Mouse (Mus musculus) T-helper 1 cell (primary cell): ENCODE results near the gene Hbq1a.

Experiments used
- in situ Hi-C: fragments of 300-600 bp; cut with MboI, MseI; formaldehyde crosslinking; loops from one replicate; pipeline ENCODE4 v1.15.1; 2025; ENCODE audit warnings: high pct_unique_total_duplicates

Gene Hbq1a

DNA sequence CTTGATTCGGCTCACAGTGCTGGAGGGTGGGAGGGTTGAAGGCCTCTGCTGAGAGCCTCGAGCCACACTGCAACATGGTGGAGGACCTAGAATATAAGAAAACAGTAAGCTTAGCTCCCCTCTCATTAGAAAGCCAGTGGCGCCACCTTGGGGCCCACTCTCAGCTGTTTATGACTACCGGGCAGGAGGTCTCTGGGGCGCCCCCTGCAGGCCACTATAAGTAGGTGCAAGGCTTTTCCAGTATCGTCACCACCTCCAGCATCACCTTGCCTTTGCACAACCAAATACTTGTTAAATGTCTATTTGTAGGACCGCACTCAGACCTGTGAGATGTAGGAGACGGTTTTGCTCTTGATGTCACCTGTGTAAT lies 21.3 kb downstream of the Hbq1a start:
- in situ Hi-C loops, result no loop called here

DNA sequence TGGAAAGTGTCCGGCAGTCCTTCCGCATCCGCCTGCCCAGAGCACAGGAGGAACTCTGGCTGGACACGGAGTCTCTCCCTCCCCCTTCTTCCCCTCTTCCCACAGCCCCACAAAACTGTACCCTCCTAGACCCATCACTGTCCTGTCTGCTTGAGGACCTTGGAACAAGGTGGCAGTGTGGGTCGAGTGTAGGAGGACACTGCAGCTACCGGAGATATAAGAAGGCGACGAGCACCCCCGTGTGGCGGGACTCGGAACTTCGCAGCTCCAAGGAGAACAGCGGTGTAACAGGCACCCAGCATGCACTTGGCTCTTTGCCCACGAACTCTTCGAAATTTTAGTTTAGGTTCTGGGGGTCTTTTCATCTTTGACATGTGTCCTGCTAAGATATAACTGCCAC lies 24.7 kb downstream of the Hbq1a start:
- in situ Hi-C loops, result no loop called here

DNA sequence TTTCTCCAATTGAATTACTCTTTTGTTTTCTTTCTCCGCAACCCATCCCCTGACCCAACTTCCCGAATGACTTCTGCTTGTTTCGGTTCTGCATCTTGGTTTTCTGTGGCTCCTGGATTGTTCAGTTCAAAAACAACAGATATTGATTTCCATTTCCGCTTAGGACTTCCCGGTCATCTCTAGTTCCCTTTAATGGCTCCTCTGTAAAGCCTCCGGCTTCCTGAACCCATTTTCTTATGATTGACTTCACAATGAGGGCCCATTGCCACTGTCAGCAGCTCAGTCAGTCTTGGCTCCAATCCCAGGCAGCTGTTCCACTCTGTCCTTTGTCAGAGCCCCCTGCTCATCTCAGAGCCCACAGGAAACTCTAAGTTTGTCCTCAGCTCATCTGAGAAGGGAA lies 31.2 kb downstream of the Hbq1a start:
- in situ Hi-C loops, result loop anchor here (10.0 kb wide), 1 partner anchor 264 kb away; no protein-coding TSS in a partner anchor

DNA sequence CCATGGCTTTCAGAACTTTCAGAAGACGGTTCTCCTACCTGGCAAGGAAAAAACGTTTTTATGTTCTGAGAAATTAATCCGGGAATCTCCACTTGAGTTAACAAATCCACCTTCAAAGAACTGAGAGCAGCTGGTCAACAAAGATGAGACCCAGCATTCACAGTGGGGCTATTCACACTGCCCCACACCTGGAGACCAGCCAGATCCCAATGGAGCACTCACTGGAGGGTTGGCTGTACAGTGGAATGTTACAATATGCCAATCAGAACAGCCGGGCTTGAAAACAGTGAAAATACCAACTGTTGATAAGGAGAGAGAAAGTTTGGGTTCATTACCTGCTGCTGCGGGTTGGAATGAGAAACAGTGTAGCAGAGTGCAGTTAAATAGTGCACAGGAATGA lies 32.0 kb downstream of the Hbq1a start:
- in situ Hi-C loops, result loop anchor here (10.0 kb wide), 1 partner anchor 263 kb away; no protein-coding TSS in a partner anchor

DNA sequence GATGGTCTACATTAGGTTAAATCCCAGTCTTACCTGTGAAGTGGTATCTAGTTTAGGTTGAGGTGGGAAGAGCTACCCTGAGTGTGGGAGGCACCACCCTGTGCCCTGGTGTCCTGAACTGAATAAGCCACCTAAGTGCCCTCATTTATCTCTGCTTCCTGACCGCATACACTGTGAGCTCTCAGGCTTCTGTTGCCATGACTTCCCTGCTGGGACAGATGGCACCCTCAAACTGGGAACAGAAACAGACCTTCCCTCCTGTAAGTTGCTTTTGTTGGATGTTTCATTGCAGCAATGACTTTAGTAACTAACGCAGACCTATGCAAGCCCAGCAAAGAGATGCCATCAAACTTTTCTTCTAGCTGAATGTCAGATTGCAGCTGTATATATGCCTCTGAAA lies 33.4 kb downstream of the Hbq1a start:
- in situ Hi-C loops, result loop anchor here (10.0 kb wide), 1 partner anchor 262 kb away; no protein-coding TSS in a partner anchor

DNA sequence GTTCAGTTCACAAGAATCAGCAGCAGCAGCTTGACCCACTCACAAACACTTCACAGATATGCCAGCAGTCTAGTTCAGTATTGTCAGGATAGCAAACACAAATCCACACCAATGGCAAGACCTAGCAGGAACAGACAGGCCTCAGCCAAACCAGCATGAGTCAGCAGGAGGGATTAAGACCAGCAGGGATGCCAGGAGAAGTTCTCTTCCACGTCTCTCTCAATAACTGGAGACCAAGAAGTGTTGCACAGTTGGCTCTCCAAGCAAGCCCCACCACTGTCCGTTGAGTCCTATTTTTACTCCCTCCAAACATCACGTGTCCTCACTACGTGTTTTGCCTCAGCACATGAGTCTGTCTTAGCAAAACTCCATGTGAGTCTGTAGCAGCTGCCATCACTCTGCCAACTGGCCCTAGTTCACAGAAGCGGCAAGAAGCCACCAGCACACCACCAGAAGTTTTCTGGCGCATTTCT lies 36.6 kb downstream of the Hbq1a start:
- in situ Hi-C loops, result loop anchor here (10.0 kb wide), 1 partner anchor 258 kb away; no protein-coding TSS in a partner anchor

DNA sequence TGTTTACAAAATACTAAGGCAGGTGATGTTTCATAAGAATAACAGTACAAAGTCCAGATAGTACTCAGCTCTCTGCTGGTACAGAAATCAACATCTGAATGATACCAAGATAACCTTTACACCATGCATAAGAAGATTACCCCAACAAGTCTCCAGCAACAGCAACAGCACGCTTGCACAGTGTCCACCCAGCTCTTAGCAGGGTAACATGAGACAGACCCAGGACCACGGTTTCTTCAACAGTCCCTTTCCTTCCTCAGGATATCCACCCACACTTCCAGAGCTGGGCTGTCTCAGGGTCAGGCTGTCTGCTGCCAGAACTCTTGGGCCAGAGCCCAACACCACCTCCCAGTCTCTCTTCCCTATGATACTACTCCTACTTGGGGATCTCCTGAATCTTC lies 39.3 kb downstream of the Hbq1a start:
- in situ Hi-C loops, result loop anchor here (10.0 kb wide), 1 partner anchor 256 kb away; no protein-coding TSS in a partner anchor

DNA sequence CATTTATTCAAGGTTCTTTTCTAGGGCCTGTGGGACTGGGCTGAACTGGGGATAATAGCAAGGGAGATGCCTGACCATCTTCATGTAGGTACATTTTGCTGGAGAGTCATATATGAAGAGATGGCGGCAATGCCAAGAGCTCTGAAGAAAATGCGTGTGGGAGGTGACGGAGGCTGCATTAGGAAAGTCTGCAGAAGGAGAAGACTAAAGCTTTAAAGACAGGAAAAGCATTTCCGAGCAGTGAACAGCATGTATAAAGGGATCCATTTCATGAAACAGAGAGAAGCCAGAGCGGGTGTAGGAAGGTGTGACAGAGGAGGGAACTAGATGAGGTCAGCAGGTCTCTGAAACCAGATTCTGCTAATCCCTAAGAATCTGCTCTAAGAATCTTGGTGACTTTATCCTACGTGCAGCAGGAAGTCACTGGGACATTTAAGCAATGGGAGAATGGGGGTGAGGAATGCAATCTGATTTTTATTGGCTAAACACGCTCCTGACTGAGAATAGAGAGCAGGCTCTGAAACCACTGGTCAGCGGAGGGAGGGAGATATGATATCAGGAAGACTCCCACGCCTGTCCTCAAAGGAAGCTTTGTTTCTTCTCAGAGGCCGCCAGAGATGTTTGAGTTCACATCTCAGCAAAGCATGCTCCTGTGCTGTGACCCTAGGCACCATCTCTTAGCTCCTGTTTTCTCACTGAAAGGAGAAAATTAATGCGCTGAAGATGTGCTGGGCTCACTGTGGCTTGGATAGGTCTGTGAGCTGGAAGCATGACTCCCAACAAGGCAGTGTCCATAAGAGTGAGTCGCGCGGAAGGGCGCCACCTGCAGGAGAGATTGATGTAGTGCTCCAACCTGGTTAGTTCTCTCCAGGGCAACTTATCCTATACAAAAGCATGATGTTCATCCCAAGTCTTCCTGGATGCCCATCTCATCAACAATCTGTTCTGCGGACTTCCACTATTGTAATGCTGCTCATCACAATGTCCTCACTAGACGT lies 40.9 kb downstream of the Hbq1a start:
- in situ Hi-C loops, result no loop called here

DNA sequence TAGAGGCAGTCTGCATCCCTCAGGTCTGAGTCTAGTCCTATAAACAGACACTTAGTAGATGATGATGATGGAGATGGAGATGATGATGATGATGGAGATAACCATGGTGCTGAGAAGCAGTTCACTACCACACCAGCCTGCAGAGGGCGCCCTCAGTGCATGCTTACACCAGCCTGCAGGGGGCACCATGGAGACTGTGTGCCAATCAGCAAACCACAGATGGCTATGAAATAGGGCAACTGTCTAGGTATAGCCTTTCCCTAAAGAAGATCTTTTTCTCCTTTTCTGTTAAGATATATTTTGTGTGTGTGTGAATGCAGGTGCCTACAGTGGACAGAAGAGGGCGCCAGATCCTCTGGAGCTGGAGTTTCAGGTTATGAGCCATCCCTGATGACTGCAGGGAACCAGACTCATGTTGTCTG lies 42.9 kb downstream of the Hbq1a start:
- in situ Hi-C loops, result no loop called here

DNA sequence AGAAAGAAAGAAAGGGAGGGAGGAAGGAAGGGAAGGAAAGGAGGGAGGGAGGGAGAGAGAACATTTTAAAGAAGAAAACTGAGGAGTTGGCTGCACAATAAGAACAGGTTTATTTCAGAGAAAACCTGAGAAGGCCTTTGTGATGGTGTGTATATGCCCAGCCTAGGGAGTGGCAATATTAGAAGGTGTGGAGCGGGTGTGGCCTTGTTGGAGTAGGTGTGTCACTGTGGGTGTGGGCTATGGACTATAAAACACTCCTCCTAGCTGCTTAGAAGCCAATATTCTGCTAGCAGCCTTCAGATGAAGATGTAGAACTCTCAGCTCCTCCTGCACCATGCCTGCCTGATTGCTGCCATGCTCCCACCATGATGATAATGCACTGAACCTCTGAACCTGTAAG lies 43.5 kb downstream of the Hbq1a start:
- in situ Hi-C loops, result no loop called here

DNA sequence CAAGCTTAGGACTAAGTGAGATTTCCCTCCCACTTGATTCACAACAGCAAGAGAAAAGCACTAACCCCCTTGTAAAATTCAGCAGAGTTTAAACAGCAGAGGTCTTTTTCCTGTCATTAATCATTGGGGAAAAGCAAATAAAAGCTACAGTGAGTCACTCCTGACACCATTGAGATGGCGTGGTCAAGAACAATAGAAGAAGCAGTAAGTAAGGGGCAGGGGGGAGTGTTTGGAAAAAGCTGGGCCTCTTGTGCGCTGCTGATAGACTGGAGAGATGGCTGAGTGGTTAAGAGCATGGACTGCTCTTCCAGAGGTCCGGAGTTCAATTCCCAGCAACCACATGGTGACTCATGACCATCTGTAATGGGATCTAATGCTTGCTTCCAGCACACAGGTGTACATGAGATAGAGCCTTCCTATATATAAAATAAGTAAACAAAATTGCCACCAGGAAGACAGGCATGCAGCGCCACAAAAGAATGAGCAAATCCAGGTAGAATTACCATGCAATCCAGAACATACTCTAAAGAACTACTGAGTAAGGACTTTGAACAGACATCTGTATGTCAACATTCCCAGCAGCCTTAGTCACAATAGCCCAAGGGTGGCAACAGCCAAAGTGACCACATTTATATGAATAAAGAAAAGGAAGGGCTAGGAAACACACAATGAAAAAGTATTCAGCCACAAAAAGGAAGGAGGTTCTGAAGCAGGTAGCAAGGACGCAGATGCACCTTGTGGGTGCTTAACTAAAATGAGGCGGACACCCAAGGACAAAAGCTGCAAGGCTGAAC lies 45.8 kb downstream of the Hbq1a start:
- in situ Hi-C loops, result loop anchor here (5.0 kb wide), 1 partner anchor 102 kb away; no protein-coding TSS in a partner anchor

DNA sequence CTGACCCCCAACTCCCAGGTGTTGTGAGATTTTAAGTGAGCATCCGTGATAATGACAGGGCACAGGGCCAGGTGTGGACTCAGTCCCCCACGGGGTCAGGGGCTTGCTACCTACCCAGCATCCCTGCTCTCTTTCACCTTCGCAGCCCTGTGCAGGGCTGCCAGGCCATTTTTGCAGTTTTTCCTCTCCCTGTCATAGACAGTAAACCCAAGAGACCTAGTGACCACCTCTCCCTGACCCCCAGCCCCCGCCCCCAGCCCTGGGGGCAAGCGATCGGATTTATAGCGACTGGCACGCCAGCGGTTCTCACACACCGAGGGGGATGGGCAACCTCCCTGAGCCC lies 47.4 kb downstream of the Hbq1a start:
- in situ Hi-C loops, result loop anchor here (5.0 kb wide), 1 partner anchor 100 kb away; no protein-coding TSS in a partner anchor

DNA sequence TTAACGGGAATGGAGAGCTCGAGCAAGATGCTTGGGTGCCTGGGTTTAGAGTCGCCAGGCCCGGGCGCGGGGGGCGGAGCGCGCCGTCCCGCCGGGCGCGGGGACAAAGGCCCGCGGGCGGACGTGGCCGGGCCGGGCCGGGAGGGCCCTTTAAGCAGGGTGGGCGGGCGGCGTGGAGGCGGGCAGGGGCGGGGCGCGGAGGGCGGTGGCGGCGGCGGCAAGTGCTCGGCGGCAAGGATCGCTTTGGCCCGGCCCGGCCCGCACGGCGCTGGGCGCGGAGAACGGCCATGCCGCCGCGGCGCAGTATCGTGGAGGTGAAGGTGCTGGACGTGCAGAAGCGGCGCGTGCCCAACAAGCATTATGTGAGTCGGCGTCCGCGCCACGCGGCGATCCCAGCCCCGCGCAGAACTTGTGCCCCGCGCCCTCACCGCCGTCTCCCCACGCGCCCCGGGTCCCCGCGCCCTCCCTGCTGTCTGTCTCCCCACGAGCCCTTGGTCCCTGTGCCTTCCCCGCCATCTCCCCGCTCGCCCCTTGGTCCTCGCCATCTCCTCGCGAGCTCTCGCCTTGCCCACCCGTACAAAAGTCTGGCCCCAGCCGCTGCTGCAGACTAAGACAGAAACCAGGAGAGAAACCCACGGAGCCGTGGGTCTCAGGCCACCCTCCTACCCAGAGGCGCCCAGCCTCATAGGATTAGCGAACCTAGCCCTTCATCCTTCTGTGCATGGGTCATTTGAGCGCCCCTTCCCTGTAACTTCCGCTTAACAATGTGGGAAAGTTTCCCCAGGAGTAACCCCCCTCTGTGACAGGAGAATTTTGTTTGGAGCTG lies 48.0 kb downstream of the Hbq1a start, which contains the start of gene Sh3pxd2b:
TSS of gene Sh3pxd2b (plus strand) at position 214 of the 826 bp plus-strand sequence.
- in situ Hi-C loops, result loop anchor here (5.0 kb wide), 1 partner anchor 99 kb away; no protein-coding TSS in a partner anchor

DNA sequence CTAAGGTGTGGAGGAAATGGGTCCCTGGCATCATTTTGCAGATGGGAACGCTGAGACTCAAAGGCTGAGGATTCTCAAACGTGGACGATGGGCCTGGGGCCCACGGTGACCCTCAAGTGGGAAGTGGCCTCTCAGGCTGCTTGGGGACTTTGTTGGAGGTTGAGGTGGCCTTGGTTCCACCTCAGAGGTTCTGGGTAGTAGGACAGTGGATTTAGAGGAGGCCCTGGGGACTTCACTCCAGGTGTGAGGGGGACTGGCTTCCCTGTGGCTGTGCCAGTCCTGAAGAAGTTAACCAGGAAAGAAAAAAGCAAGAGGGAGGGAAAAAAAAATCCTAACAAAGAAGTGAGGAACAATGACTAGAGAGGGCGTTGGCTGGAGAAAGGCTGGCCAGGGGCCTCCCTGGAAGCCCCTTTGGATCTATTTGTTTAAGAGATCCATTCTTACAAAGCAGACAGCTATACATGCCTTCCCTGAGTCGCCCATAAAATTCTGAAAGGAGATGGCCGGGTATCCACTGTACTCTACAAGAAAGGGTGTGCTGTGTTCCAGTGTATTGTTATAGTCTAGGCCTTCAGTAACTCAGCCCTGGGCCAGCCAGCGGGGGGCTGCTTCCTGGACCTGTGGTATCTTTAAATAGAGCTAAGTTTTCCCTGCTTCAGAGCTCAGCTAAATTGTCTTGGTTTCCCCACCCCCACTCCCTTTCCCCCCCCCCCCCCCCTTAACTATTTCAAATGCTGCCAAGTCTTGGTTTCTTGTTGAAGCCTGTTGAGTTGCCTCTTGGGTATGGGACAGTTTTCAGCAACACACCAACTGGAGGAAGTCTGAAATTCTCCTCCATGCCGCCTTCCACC lies 48.8 kb downstream of the Hbq1a start:
- in situ Hi-C loops, result loop anchor here (5.0 kb wide), 1 partner anchor 99 kb away; no protein-coding TSS in a partner anchor

DNA sequence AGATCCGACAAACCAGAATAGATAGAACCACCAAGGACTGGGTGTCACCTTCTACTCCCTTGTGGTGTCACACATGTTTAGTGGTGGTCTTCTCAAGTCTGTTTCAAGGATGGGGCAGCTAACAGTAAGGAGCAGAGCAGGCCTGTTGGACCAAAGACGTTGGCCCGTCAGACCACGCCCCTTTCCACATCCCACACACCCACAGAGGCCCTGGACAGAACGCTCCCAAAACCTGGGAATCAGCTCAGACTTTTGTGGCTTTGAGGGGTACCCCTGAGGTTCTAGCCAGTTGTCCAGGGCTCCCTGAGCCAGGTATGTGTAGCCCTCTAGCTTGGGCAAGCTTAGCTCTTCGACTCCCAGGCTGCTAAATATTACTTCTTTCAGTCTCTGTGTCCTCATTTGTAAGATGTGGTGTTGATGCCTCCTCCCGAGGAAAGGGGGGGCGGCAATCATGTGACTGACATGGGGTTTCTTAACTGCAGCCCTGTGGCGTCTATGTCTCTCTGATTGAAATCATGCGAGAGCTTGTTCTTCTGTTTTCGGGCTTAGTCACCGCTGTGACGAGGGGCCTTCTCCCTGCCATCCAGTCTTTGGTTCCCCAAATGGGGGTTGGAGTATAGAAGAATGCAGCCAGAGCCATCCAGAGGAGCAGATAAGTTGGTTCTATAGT lies 49.5 kb downstream of the Hbq1a start:
- in situ Hi-C loops, result loop anchor here (5.0 kb wide), 1 partner anchor 98 kb away; no protein-coding TSS in a partner anchor
